Mouse (Mus musculus) intestine, embryonic 14.5 days (tissue): Measurements from ENCODE around the gene Unc79. TPM values are rescaled to one million over a fixed set of nuclear protein-coding genes. Genes with fewer than 3 reads are reported as not detected.

Source experiments
- ATAC-seq: fragments of 200-750 bp; cut with Nextera tagmentation; replicated peaks from 2 replicates; pipeline ENCODE4 v1.8.0; 2017; ENCODE audit warnings: low read depth, moderate number of reproducible peaks, moderate TSS enrichment, moderate library complexity; ENCODE audit not compliant: low FRiP score, low TSS enrichment
- DNase-seq: peaks from one replicate; pipeline ENCODE4 v3.0.0-alpha.2; 2018; ENCODE audit warnings: low spot score
- H3K27ac ChIP-seq: fragments of 300-500 bp; sonication (generic); 2 replicates; pipeline ENCODE4 v1.5.1; 2014; ENCODE audit warnings: low read depth, mild to moderate bottlenecking, control low read depth
- H3K27me3 ChIP-seq: fragments of 300-500 bp; sonication (generic); replicated peaks from 2 replicates; pipeline ENCODE4 v1.6.1; 2014; ENCODE audit warnings: low read length, control low read depth; ENCODE audit not compliant: control insufficient read depth, insufficient read depth
- H3K36me3 ChIP-seq: fragments of 300-500 bp; sonication (generic); 2 replicates; pipeline ENCODE4 v1.6.1; 2014; ENCODE audit warnings: low read length, control low read depth; ENCODE audit not compliant: control insufficient read depth, insufficient read depth
- H3K4me1 ChIP-seq: fragments of 300-500 bp; sonication (generic); replicated peaks from 2 replicates; pipeline ENCODE4 v1.6.1; 2014; ENCODE audit warnings: low read length, control low read depth, mixed read lengths; ENCODE audit not compliant: control insufficient read depth, insufficient read depth
- H3K4me2 ChIP-seq: fragments of 300-500 bp; sonication (generic); 2 replicates; pipeline ENCODE4 v1.6.1; 2014; ENCODE audit warnings: low read length
- H3K4me3 ChIP-seq: fragments of 300-500 bp; sonication (generic); 2 replicates; pipeline ENCODE4 v1.5.1; 2014; ENCODE audit warnings: low read depth, low read length, control low read depth, mixed read lengths
- H3K9ac ChIP-seq: fragments of 300-500 bp; sonication (generic); 2 replicates; pipeline ENCODE4 v1.6.1; 2014; ENCODE audit warnings: mild to moderate bottlenecking, low read length
- H3K9me3 ChIP-seq: fragments of 300-500 bp; sonication (generic); 2 replicates; pipeline ENCODE4 v1.6.1; 2016; ENCODE audit warnings: low read length, control low read depth; ENCODE audit not compliant: control insufficient read depth
- WGBS: fragments of 180-500 bp; shearing (Covaris S2); extraction: QIAGEN DNeasy Blood & Tissue Kit; methylation state at CpG from one replicate; pipeline ENCODE4 v1.1.7; 2014; 5-methylcytosine and 5-hydroxymethylcytosine counted together
- polyA plus RNA-seq: library from polyadenylated mRNA; unstranded; fragments of >200 nt; fragmentation: Nextera tagmentation; extraction: Ambion mirVana; gene quantifications from 2 replicates; pipeline ENCODE4 v1.2.1, GENCODE M21; 2014

Unc79 gene
- polyA plus RNA-seq, 1 experiment from 2014 or later, result 0.81 TPM

DNA sequence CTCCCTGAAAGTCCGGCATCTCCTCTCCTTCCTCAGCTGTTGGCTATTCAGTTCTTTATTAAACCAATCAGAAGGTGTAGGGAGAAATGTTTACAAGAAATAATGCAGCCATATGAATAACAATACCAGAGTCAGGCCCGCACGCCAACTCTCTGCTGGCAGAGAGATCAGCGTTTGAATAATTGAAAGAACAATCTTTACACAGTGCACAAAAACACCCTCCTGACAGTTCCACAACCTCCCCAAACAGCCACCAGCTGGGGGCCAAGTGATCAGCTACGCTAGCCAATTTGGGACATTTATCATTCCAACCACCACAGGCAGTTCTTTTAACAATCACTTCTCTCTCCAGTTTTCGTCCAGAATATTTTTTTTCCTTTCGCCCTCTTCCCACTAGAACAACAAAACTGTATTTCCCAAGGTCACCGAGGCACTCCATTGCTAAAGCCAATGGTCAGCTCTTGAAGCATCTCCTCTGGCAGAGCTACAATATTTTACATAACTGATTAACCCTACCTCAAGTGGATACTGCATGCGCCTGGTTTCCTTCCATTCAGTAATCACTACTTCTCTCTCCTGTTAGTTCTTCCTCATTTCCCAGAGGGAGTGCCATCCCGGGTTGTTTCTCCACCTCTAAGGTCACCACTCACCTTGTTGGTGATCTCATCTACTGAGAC is 169.0 kb downstream of the Unc79 start:
- DNase-seq (no peak), ATAC-seq (no peak)
- H3K9ac ChIP-seq, result no peak overlapping the region
- H3K27ac ChIP-seq, result no peak overlapping the region
- H3K9me3 ChIP-seq, result no peaks in the 10 kb centered on the region
- H3K4me3 ChIP-seq, result no peak overlapping the region
- no peaks in the 10 kb centered on the region for H3K4me1 ChIP-seq
- 79% methylated on average over 10 of the region's 10 CpGs for WGBS
- no peaks in the 10 kb centered on the region for H3K27me3 ChIP-seq
- H3K36me3 ChIP-seq, result no peaks in the 10 kb centered on the region
- H3K4me2 ChIP-seq, result no peak overlapping the region

DNA sequence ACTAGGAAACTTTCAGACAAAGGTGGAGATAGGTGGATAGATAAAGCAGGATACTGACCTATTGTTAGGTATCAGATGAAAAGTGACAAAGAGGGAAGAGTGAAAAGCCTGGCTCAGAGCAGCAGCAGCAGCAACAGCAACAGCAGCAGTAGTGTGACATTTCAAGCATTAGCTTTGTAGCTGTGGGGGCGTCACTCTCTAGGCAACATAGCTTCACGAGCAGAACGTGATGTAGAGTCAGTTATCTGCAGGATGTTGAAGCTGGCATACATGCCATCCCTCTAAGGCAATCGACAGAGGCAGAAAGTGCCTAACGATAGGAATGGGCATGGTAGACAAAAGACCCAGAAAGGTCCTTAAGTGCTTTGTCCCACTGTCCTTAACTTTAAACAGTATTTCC is 173.3 kb downstream of the Unc79 start:
- DNase-seq (no peak), ATAC-seq (no peak)
- no peak overlapping the region for H3K4me2 ChIP-seq
- H3K9ac ChIP-seq, result no peak overlapping the region
- WGBS, result 83% methylated on average over 5 of the region's 5 CpGs
- H3K4me1 ChIP-seq, result no peaks in the 10 kb centered on the region
- H3K9me3 ChIP-seq, result no peaks in the 10 kb centered on the region
- no peaks in the 10 kb centered on the region for H3K27me3 ChIP-seq
- H3K36me3 ChIP-seq, result no peaks in the 10 kb centered on the region
- no peak overlapping the region for H3K27ac ChIP-seq
- H3K4me3 ChIP-seq, result no peak overlapping the region

DNA sequence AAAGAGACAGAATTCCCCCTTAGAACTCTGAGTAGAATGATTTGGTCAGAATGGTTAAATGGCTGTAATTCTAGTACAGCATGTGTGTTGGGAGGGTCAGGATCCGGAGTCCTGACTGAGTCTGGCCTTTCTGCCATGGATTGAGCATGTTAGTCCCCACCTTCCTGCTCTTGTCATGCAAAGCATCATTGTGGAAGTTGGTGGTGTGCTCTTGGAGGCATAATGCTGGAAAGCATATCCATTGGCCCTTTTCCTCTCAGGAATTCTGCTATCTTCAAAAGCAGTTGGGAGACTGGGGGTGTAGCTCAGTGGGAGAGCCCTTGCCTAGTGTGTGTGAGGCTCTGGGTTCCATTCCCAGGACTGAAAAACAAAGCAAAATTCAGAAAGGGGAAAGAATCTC is 175.2 kb downstream of the Unc79 start:
- Histone ChIP-seq H3K27me3 (no peaks in the 10 kb centered on the region), H3K27ac (no peak overlapping the region), H3K36me3 (no peaks in the 10 kb centered on the region), H3K9ac (no peak overlapping the region), H3K4me3 (no peak overlapping the region), H3K4me1 (no peaks in the 10 kb centered on the region), H3K9me3 (no peaks in the 10 kb centered on the region), H3K4me2 (no peak overlapping the region)
- ATAC-seq, result no peak
- 86% methylated on average over 1 of the region's 1 CpGs for WGBS
- DNase-seq, result no peak

DNA sequence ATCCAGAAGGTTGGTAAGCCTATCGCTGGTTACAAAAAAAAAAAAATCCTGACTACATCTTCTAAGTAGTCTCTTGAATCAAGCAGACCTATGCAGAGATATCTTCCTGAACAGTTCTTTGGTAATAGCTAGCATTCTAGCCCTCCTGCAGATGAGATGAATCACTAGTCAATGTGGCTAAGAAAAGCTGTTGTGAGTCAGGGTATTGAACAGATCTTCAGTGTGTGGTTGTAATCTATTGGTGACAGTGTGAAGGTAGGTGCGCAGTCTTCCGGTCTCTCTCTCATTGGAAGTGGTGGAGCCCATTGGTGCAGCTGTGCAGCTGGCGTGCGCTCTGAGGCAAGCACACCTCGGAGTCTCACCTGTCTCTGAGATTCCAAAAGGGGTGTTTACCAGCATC is 180.3 kb downstream of the Unc79 start:
- H3K4me3 ChIP-seq, result no peak overlapping the region
- no peaks in the 10 kb centered on the region for H3K36me3 ChIP-seq
- no peaks in the 10 kb centered on the region for H3K27me3 ChIP-seq
- no peak overlapping the region for H3K4me2 ChIP-seq
- WGBS, result 92% methylated on average over 6 of the region's 6 CpGs
- no peak overlapping the region for H3K9ac ChIP-seq
- no peak for ATAC-seq
- H3K27ac ChIP-seq, result no peak overlapping the region
- no peaks in the 10 kb centered on the region for H3K4me1 ChIP-seq
- H3K9me3 ChIP-seq, result no peaks in the 10 kb centered on the region
- no peak for DNase-seq

DNA sequence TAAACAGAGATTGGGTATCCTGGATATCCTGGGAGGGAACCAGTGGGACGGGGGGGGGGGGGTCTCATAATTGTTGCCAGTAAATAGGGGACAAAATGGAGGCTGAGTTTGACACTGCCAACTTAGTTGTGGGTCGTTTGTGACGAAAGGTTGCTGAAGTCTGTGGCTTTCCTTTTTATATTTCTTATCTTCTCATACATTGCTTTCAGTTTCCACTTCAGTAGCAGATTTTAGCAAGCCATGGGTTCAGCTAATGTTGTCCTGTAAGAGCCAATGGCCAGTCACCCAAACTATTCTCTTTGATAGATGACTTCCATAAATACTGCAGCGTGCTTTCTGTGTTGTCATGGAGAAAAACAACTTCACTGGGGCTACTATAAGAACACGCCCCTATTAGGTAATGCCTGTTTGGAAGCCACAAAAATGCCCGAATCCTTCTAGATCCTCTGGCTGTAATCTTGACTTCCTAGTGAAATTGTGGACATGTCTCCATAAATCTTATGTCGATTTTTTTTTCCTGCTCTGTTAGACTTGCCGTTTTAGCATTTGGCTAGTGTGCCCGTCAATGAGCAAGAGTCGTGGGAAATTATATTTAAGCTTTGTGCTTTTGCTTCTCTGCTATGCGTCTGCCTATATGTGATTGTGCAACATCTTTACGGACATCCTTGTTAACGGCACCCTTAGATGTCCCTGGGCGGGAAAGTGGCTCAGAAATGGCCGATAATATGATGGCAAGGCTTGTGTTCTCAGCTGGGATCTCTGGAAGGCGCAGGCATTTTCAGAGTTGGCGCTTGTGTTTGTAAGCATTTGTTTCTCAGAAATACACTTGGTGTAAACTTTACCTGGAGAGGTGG is 181.0 kb downstream of the Unc79 start:
- Histone ChIP-seq H3K9ac (no peak overlapping the region), H3K4me1 (no peaks in the 10 kb centered on the region), H3K4me3 (no peak overlapping the region), H3K27ac (no peak overlapping the region), H3K36me3 (no peaks in the 10 kb centered on the region), H3K9me3 (no peaks in the 10 kb centered on the region), H3K4me2 (no peak overlapping the region), H3K27me3 (no peaks in the 10 kb centered on the region)
- ATAC-seq, result no peak
- no peak for DNase-seq
- WGBS, result 74% methylated on average over 17 of the region's 17 CpGs

DNA sequence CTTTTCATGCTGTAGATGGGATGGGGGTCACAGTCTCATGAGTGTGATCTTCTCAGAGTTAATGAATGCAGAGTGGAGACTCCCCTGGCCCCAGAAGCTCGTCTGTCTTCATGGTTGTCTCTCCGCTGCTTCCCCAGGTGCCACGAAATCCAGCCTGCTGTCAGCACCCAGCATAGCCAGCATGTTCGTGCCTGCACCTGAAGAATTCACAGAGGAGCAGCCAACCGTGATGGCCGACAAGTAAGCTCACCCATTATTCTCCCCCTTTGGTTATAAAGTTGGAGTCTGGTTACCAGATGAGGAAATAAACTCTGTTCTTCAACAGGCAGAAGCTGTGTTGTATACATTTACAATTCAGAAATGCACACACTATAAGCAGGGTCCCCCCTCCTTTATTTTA is 182.8 kb downstream of the Unc79 start:
- ATAC-seq (no peak), DNase-seq (no peak)
- H3K27ac ChIP-seq, result no peak overlapping the region
- H3K27me3 ChIP-seq, result no peaks in the 10 kb centered on the region
- no peaks in the 10 kb centered on the region for H3K36me3 ChIP-seq
- no peaks in the 10 kb centered on the region for H3K9me3 ChIP-seq
- no peaks in the 10 kb centered on the region for H3K4me1 ChIP-seq
- 67% methylated on average over 6 of the region's 6 CpGs for WGBS
- no peak overlapping the region for H3K4me3 ChIP-seq
- no peak overlapping the region for H3K4me2 ChIP-seq
- H3K9ac ChIP-seq, result no peak overlapping the region

DNA sequence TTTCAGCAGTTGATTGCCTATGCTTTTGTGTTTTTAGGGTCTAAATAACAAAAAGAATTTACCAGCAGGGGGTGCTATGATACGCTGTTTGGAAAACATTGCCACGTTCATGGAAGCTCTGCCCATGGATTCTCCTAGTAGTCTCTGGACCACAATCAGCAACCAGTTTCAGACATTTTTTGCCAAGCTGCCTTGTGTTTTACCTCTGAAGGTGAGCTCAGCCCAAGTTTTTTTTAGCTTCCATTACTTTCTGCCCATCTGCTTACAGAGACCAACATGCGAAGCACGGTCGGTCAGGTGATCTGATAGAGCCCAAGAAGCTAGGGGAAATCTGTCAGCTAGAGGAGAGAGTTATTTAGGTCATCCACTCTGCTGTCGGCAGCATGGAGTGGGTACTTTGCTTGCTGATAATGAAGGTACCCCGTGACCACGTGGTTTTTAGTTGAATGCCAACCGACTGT is 193.9 kb downstream of the Unc79 start:
- Histone ChIP-seq H3K36me3 (no peaks in the 10 kb centered on the region), H3K9ac (no peak overlapping the region), H3K9me3 (peaks cover 5% of the 10 kb centered on the region; the same call in 1 of the 2 replicates), H3K4me2 (no peak overlapping the region), H3K27ac (no peak overlapping the region), H3K4me1 (no peaks in the 10 kb centered on the region), H3K27me3 (no peaks in the 10 kb centered on the region), H3K4me3 (no peak overlapping the region)
- no peak for ATAC-seq
- peak; percentile 67 for DNase-seq
- WGBS, result 56% methylated on average over 9 of the region's 9 CpGs

DNA sequence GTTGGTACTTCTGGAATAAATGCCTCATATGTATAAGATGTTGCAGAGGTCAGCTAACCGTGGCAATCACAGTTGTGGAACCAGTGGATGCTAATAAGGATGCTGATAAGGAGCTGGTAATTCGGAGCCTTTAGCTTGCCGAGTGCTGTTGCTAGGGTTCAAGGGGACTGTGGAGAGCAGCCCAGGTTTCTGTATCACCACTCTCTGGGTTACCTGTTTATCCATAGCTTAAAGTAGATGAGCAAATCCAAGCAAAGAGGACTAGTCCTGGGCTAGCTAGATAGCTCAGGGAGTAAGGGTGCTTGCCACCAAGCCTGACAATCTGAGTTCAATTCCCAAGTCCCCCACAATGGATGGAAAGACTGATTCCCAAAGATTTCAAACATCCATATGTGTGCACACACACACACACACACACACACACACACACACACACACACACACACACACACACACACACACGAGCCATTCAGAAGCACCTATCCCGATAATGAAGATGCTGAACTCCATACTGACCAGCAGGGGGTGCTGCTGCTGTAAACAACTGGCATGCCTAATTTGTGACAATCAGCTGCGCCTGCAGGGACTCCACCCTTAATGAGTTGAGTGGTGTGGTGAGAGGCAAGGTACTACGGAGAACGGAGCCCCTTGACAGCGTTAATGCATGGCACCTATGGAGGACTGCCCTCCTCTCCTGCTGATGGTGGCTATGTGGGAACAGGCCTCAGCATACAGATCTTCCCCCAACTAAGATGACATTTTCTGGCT is 195.3 kb downstream of the Unc79 start:
- no peak for ATAC-seq

More for the DNA sequence above, 195.3 kb downstream of the Unc79 start:
- Histone ChIP-seq H3K27me3 (no peaks in the 10 kb centered on the region), H3K4me1 (no peaks in the 10 kb centered on the region), H3K36me3 (no peaks in the 10 kb centered on the region), H3K4me2 (no peak overlapping the region), H3K4me3 (no peak overlapping the region), H3K27ac (no peak overlapping the region), H3K9ac (no peak overlapping the region), H3K9me3 (peaks cover 5% of the 10 kb centered on the region; the same call in 1 of the 2 replicates)
- peak; percentile 65 for DNase-seq
- 29% methylated on average over 9 of the region's 9 CpGs for WGBS
